Mouse (Mus musculus) heart, postnatal 0 days (tissue): ENCODE measurements around the gene Zfp36l2.

Source experiments
- CTCF ChIP-seq: IDR thresholded peaks from 2 replicates; pipeline ENCODE4 v1.5.1; 2016; ENCODE audit warnings: antibody characterized with exemption, control low read depth, low read depth
- EP300 ChIP-seq: IDR thresholded peaks from 2 replicates; pipeline ENCODE4 v1.6.1; 2016; ENCODE audit warnings: antibody characterized with exemption, low read depth

GRCm38 (mm10) chr17:84201183-84201582 is 13.4 kb upstream of the Zfp36l2 start:
- no peak for TF ChIP-seq CTCF
- TF ChIP-seq EP300: no peak
